Mouse (Mus musculus) heart, adult 2 months (tissue): ENCODE data around the gene Soat1.

ENCODE experiments used
- CTCF ChIP-seq: fragments of 200-600 bp; IDR thresholded peaks from 2 replicates; pipeline ENCODE4 v1.8.1; 2022; ENCODE audit warnings: antibody characterized with exemption, mild to moderate bottlenecking, moderate library complexity
- EP300 ChIP-seq: fragments of 200-500 bp; IDR thresholded peaks from 2 replicates; pipeline ENCODE4 v1.6.1; 2011; ENCODE audit warnings: low read depth, low read length, control low read depth; ENCODE audit not compliant: insufficient read depth

GRCm38 (mm10) chr1:156420671-156421297, 53.3 kb downstream of the Soat1 start, which contains the start of gene Axdnd1:
- TF ChIP-seq CTCF (peak; percentile 33), EP300 (no peak)
